Mouse (Mus musculus) kidney, postnatal 0 days (tissue): ENCODE data around the gene Gh. TPM values are rescaled to one million over a fixed set of nuclear protein-coding genes. Genes with fewer than 3 reads are reported as not detected.

ENCODE experiments used
- ATAC-seq: fragments of 200-750 bp; cut with Nextera tagmentation; replicated peaks from 2 replicates; pipeline ENCODE4 v1.8.0; 2017; ENCODE audit warnings: low read depth, moderate number of reproducible peaks, moderate TSS enrichment, moderate library complexity; ENCODE audit not compliant: low FRiP score
- DNase-seq: peaks from one replicate; pipeline ENCODE4 v3.0.0-alpha.2; 2016; ENCODE audit warnings: low spot score
- H3K27ac ChIP-seq: fragments of 300-500 bp; sonication (generic); 2 replicates; pipeline ENCODE4 v1.5.1; 2014; ENCODE audit warnings: mild to moderate bottlenecking
- H3K27me3 ChIP-seq: fragments of 300-500 bp; sonication (generic); 2 replicates; pipeline ENCODE4 v1.6.1; 2014; ENCODE audit warnings: low read length, mixed read lengths; ENCODE audit not compliant: insufficient read depth
- H3K36me3 ChIP-seq: fragments of 300-500 bp; sonication (generic); 2 replicates; pipeline ENCODE4 v1.6.1; 2014; ENCODE audit warnings: low read length, mixed read lengths; ENCODE audit not compliant: insufficient read depth
- H3K4me1 ChIP-seq: fragments of 300-500 bp; sonication (generic); replicated peaks from 2 replicates; pipeline ENCODE4 v1.6.1; 2014; ENCODE audit warnings: antibody characterized with exemption, low read length, mixed read lengths; ENCODE audit not compliant: insufficient read depth
- H3K4me2 ChIP-seq: fragments of 300-500 bp; sonication (generic); 2 replicates; pipeline ENCODE4 v1.6.1; 2014; ENCODE audit warnings: mild to moderate bottlenecking, low read length, moderate library complexity, mixed read lengths
- H3K4me3 ChIP-seq: fragments of 300-500 bp; sonication (generic); replicated peaks from 2 replicates; pipeline ENCODE4 v1.5.1; 2014; ENCODE audit warnings: low read depth, low read length
- H3K9ac ChIP-seq: fragments of 300-500 bp; sonication (generic); 2 replicates; pipeline ENCODE4 v1.6.1; 2014; ENCODE audit warnings: low read depth, low read length
- H3K9me3 ChIP-seq: fragments of 300-500 bp; sonication (generic); replicated peaks from 2 replicates; pipeline ENCODE4 v1.6.1; 2016; ENCODE audit warnings: low read length, inconsistent platforms, mixed read lengths
- CTCF ChIP-seq: IDR thresholded peaks from 2 replicates; pipeline ENCODE4 v1.5.1; 2016; ENCODE audit warnings: antibody characterized with exemption, low read depth, mild to moderate bottlenecking, moderate library complexity
- WGBS: fragments of 180-500 bp; shearing (Covaris S2); extraction: QIAGEN DNeasy Blood & Tissue Kit; methylation state at CpG from one replicate; pipeline ENCODE4 v1.1.7; 2014; 5-methylcytosine and 5-hydroxymethylcytosine counted together
- polyA plus RNA-seq: library from polyadenylated mRNA; unstranded; fragments of >200 nt; fragmentation: Nextera tagmentation; extraction: Ambion mirVana; gene quantifications from 2 replicates; pipeline ENCODE4 v1.2.1, GENCODE M21; 2015

Gene Gh
- polyA plus RNA-seq, 1 experiment from 2014 or later, result not detected

DNA sequence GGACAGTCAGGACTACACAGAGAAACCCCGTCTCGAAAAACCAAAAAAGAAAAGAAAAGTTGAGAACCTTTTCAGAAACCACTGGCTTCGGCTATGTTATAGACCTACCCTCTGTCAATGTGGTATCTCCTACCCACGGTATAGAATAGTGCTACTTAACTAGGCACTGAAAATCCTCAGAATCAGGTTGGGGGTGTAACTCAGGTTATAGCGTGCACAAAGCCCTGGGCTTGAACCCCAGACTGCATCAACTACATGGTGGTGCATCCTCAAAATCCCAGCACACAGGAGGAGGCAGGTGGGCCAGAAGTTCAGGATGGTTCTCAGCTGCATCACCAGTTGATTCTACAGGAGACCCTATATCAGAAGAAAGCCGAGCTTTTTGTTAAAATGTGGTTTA is 27.9 kb downstream of the Gh start:
- Histone ChIP-seq H3K4me1 (peaks cover 28% of the 10 kb centered on the region; the same call in 1 of the 2 replicates), H3K36me3 (no peaks in the 10 kb centered on the region), H3K9ac (no peak overlapping the region), H3K4me3 (no peak overlapping the region; the same call in 1 of the 2 replicates), H3K9me3 (no peaks in the 10 kb centered on the region), H3K27me3 (no peaks in the 10 kb centered on the region), H3K4me2 (peak overlapping the region; percentile 66; the same call in 1 of the 2 replicates), H3K27ac (peak overlapping the region; percentile 99; the same call in 1 of the 2 replicates)
- WGBS, result 90% methylated on average over 6 of the region's 6 CpGs
- ATAC-seq (no peak), DNase-seq (no peak)
- no peak for TF ChIP-seq CTCF

DNA sequence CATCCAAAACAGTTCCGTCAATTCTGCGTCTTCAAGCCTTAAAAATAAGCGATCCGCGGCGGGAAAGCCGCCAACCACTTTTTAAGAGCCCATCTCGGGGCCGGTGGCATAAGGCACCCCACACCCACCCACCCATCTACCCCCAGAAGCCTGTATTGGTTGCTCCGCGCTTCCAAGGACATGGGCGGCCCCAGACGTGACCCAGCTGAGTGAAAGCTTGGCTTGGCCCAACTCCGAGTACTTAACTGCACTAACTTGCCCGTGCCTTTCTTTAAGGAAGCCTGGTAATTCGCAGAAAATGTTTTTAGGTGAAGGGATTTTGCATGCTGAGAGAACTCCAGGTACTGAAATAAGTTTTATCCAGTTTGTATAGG is 28.4 kb downstream of the Gh start:
- Histone ChIP-seq H3K36me3 (no peaks in the 10 kb centered on the region), H3K4me3 (peak overlapping the region; percentile 99), H3K27ac (peak overlapping the region; percentile 99), H3K9me3 (no peaks in the 10 kb centered on the region), H3K27me3 (no peaks in the 10 kb centered on the region), H3K4me1 (peaks cover 32% of the 10 kb centered on the region), H3K4me2 (peak overlapping the region; percentile 66), H3K9ac (peak overlapping the region; percentile 63)
- ATAC-seq, result 0 out of 2 replicates have a peak, but pooled peaks have one; percentile 8
- no peak for TF ChIP-seq CTCF
- peak; percentile 41 for DNase-seq
- 8% methylated on average over 16 of the region's 16 CpGs for WGBS

DNA sequence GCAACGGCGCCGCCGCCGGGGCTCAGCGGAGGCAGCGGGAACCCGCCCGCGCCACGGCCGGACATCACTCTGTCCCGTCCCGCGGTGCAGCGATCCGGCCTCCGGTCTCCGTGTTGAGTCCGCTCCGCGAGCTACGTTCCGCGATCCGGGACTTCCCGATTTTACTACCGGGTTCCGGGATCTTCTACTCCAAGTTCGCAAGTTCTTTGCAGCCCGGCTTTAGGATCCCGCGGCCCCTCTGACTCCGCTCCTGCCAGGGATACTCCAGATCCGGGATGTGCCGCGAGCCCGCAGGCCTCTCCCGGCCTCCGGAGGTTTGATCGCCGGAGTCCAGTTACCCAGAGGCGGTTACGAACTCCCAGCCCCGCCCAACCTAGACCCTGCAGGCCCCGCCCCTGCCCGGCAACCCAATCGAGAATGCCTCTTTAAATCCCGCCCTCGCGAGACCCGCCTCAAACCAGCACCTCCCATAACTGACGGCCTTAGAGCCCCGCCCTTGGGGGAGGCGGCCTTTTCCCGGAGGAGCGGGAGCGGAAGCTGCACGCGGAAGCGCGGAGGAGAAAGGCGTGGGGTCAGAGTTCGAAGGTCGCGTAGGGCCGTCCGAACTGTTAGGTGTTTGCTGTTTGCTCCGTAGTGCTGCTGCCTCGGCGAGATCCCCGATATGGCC is 28.9 kb downstream of the Gh start, which contains the start of gene Smarcd2:
Smarcd2 (minus strand) TSS at position 329 of the 667 bp plus-strand sequence.
- H3K27me3 ChIP-seq, result no peaks in the 10 kb centered on the region
- H3K4me1 ChIP-seq, result peaks cover 37% of the 10 kb centered on the region
- no peaks in the 10 kb centered on the region for H3K9me3 ChIP-seq
- peak within 1 kb of the TSS; percentile 74 for H3K4me2 ChIP-seq
- peak; percentile 100 for DNase-seq
- no peaks in the 10 kb centered on the region for H3K36me3 ChIP-seq
- H3K27ac ChIP-seq, result peak within 1 kb of the TSS; percentile 99
- TF ChIP-seq CTCF, result no peak; the same call in 1 of the 2 replicates
- peak; percentile 94 for ATAC-seq
- H3K9ac ChIP-seq, result peak within 1 kb of the TSS; percentile 99
- H3K4me3 ChIP-seq, result peak within 1 kb of the TSS; percentile 99
- 0% methylated on average over 62 of the region's 72 CpGs for WGBS

DNA sequence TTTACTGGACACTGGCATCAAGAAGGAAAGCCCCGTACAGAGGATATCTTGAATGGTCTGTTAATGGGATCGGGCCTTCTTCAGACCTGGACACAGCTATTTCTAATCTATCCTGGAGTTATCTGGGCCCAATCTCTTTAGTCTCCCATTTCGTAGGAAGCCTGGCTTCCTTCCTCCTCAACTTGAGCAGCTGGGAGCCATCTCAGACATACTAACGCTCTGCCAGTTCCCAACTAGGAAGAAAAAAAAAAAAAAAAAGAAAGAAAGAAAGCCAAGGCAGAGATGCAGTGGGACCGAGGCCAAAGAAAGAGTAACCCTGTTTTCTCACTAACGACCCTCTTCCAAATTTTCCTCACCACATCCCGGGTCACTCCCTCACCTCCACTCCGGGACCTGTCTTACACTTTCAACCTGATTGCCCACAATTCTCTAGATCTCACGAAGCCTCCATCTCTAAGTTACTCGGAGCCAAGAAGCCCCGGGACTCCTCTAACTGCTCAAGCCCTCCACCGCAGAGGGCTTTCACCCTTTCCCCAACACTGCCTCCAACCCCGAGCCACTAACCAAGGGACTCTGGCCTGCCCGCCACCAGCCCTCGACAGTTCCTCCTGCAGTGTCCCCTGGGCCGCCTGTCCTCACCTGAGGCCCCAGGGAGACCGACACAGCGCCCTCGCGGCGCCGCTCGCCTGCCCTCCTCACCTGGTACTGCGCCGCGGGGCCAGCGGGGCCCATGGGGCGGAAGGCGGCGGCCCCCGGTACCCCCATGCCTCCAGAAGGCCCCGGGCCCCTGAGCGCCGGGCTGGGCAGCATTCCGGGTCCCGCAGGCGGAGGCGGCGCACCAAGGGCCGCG is 29.6 kb downstream of the Gh start:
- peak; percentile 73 for DNase-seq
- peak; percentile 19 for ATAC-seq
- peaks cover 37% of the 10 kb centered on the region for H3K4me1 ChIP-seq

DNA sequence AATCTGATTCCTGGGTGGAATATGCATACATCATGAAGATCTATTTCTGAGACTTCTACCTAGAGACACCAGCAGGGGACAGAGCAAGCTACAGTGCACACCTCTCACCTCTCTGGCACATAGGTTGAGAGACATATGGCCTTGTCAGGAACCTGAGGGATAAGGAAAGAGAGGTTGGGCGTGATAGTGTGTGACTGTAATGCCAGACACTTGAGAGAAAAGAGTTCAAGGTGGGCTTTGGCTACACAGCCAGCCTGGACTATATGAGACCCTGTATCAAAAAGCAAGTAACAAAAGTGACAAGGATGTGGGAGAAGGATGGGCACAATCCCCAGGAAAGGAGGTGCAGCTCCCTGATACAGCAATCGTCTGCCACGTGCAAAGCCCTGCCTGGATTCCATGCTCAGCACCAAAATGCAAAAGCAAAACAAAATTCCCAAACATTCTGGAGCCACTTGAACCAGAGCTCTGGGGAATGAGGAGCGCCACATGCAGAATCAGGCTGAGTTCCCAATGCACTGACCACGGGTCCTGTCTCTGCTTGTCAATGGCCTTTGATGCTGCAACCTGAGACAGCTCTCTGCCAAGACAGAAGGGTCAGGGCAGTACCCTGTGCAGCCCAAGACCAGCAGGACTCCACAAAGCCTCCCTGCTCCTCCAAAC is 30.4 kb downstream of the Gh start:
- H3K9ac ChIP-seq, result peak overlapping the region; percentile 99
- no peaks in the 10 kb centered on the region for H3K27me3 ChIP-seq
- DNase-seq (peak; percentile 46), ATAC-seq (no peak)
- H3K9me3 ChIP-seq, result no peaks in the 10 kb centered on the region
- H3K4me1 ChIP-seq, result peaks cover 36% of the 10 kb centered on the region
- WGBS, result 12% methylated on average over 5 of the region's 5 CpGs
- H3K36me3 ChIP-seq, result peaks cover 14% of the 10 kb centered on the region; the same call in 1 of the 2 replicates
- H3K27ac ChIP-seq, result peak overlapping the region; percentile 99
- TF ChIP-seq CTCF, result peak; percentile 16; the same call in 1 of the 2 replicates
- peak overlapping the region; percentile 74 for H3K4me2 ChIP-seq
- peak overlapping the region; percentile 99 for H3K4me3 ChIP-seq

More for the DNA sequence above, 29.6 kb downstream of the Gh start:
- Histone ChIP-seq H3K4me2 (peak overlapping the region; percentile 74), H3K27me3 (no peaks in the 10 kb centered on the region), H3K9me3 (no peaks in the 10 kb centered on the region), H3K4me3 (peak overlapping the region; percentile 99), H3K27ac (peak overlapping the region; percentile 99), H3K9ac (peak overlapping the region; percentile 99), H3K36me3 (peaks cover 6% of the 10 kb centered on the region; the same call in 1 of the 2 replicates)
- no peak for TF ChIP-seq CTCF
- under 1% methylated on average over 40 of the region's 41 CpGs for WGBS

DNA sequence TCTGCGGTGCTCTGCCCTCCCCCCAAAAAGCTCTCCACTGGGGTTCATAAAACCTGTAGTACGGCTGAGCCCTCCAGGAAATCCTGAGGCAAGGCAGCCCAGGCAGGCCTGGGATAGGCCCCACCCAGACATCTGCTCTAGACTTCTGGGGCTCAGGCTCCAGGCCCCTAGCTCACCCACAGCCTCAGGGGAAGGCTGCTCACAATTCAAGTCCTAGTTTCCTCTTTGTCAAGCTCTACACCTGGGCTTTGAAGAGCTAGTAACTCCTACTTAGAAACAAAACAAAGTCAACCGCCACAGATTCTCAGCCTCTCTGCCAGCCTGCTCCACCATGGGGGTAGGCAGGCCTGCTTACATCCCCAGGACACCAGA is 32.6 kb downstream of the Gh start:
- Histone ChIP-seq H3K9me3 (no peaks in the 10 kb centered on the region), H3K36me3 (peaks cover 36% of the 10 kb centered on the region), H3K4me1 (peaks cover 34% of the 10 kb centered on the region), H3K4me3 (no peak overlapping the region), H3K9ac (no peak overlapping the region), H3K4me2 (peak overlapping the region; percentile 40), H3K27me3 (no peaks in the 10 kb centered on the region), H3K27ac (peak overlapping the region; percentile 70)
- no peak for TF ChIP-seq CTCF
- 11% methylated on average over 3 of the region's 3 CpGs for WGBS
- DNase-seq, result peak; percentile 54
- no peak for ATAC-seq
